Mouse (Mus musculus) spleen, adult 18-20 months (tissue): Measurements from ENCODE around the gene Bcl11a.
A peak's percentile ranks its signal among the peaks of the same experiment; 100 is the strongest.

ENCODE experiments used
- DNase-seq, 2 experiments: peaks; one replicate each; pipeline ENCODE4 v3.0.0; 2022; ENCODE audit warnings: mixed read lengths in 2 of 2

The Bcl11a gene

GRCm38 (mm10) chr11:24077795-24078705, at the start of gene Bcl11a:
Bcl11a (plus strand) TSS chr11:24078056.
- DNase-seq = peak; percentile 46 to 50

- DNase-seq = no peak
Measured at GRCm38 (mm10) chr11:24044025-24044424, 33.8 kb upstream of the Bcl11a start.

DNA sequence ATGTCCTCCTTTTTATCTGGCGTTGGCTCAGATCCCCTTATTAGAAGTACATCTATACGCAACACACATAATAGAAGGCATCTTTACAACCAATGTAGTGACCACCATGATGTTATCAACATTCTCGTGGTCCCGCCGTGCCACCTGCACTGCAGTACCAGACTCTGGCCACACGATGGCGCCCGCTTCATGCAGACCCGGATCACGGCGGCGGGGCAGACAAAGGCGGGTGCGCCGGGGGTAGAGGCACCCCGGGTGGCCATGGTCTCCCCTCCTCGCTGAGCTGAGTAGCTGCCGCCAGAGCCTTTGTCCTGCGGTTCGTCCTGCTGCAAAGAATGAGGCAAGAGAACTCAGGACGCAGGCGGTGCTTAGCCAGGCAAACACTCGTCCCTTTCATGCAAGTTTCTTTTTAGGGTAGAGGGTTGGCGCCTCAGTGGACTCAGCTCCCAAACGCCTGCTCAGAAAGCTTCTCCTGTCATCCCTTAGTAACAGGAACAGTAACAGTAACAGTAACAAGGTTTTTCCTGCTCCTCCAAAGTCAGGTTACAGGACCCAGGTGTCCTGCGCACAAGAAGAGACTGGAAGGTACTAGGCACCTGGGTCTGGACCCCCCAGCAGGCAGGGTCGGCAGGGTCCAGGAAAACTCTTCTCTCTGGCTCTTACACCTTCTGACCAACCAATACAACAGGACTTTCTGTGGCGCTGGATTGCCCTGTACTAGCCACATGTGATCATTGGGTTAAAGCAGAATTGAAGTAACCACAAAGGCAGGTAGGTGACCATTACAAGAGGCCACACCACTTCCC, 28.4 kb upstream of the Bcl11a start:
- DNase-seq = peak; percentile 69 to 86

DNA sequence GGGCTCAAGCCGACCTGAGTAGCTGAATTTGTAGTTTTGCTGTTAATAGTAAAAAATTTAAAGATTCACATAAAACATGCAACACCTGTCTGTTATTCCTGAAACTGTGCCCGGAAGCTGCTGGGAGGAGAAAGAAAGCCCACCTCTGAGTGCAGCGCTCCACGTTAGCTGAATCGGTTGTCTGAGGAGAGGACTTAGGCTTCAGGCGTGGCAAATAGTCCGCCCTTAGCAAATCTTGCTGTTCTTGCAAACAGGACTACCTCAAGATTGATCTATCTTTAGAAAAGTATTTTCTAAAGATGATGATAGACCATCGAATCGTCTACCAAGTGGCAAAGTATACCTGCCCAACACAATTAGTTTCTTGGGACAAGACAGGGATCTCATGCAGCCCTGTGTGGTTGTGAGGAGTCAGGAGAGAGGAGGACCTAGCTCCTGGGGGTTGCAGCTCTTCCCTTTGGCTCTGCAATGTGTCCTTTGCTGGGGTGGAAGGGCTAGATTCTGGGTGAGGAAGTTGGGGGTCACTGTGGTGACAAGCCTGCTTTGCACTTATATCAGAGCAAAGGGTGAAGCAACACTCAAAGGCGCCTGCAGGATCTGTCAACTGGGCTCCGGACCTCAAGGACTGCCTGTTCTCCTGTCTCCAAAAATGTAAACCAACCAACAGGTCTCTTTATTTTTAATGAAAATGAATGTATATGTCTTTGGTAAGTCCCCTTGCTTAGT, 27.7 kb upstream of the Bcl11a start:
- DNase-seq = no peak

GRCm38 (mm10) chr11:24052882-24053281, 25.0 kb upstream of the Bcl11a start:
- no peak for DNase-seq

DNA sequence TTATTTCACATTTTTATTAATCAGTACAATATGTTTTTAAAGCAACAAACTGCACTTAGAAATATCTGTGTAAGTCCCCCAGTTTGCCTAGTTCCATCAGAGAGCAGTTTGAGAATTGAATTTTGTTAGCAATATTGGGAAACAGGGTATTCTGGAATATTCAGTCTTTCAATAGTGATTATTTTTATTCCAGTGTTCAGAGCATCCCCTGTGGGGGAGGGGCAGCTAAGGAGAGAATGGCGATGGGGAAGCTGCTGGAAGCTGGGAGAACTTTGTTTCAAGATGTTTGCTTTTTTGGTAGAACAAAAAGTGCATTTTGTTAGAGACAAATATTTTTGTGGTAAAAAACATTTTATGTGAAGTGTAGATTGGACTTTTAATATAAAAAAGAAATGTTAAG, 18.7 kb upstream of the Bcl11a start:
- no peak for DNase-seq

DNA sequence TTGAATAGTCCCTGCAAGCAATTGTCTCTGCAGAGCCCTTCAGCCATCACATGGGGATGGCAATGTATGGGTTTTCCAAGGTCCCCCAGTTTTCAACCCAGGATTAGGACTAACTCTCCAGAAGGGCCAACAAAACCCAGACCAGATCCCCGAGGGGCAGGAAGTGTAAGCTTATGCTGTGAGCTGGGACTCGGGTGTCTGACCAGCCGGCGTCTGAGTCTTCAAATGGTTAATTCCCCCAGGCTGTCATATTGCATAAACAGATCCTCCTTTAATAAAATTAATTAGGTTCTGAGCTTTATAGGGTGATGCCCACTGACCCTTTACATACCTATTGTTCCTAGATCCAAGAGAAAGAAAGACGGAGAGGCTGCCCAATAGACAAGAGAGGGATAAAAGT, 17.4 kb upstream of the Bcl11a start:
- DNase-seq = no peak

- DNase-seq = no peak
Measured at GRCm38 (mm10) chr11:24061819-24062218, 16.0 kb upstream of the Bcl11a start.

- no peak for DNase-seq
Measured at GRCm38 (mm10) chr11:24062495-24063096, 15.3 kb upstream of the Bcl11a start.

DNA sequence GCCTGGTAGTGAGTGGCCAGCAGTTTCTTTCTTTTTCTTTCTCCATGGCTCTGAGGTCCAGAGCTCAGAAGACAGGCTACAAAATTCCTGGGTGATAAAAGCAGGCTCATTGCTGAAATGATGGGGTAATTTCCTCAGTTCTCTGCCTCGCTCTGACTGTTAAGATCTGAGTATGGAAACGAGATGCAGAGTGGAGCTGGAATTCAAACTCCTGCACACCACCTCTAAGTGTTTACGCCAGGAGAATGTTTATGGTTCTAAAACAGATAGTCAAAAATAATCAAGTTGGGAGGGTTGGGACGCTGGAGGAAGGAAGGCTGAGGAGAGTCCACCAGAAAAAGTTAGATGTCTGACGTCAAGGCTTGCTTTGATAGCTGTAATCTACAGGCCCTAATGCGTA, 13.6 kb upstream of the Bcl11a start:
- no peak for DNase-seq

DNA sequence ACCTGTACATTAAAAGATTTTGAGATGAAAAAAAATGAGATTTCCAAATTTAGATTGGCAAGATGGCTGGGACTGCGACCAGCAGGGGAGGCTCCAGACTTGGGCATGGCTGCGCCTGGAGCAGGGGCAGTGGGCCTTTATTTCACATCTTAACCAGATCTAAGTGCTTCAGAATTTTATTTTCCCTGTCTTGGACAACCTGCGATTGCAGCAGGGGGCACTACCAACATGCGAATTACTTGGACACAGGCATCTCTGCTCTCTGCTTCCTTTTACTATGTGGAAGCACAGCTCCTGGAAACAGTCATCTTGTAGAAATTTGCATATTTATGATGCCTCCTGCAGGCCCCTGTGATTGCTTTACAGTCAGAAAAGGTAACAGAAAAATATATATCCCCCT, 12.5 kb upstream of the Bcl11a start:
- DNase-seq = no peak

- no peak for DNase-seq
Measured at GRCm38 (mm10) chr11:24074021-24074591, 3.8 kb upstream of the Bcl11a start.

- no peak for DNase-seq
Measured at GRCm38 (mm10) chr11:24074634-24075104, 3.2 kb upstream of the Bcl11a start, which contains the start of gene A830031A19Rik. A830031A19Rik (minus strand) TSS chr11:24075054.

DNA sequence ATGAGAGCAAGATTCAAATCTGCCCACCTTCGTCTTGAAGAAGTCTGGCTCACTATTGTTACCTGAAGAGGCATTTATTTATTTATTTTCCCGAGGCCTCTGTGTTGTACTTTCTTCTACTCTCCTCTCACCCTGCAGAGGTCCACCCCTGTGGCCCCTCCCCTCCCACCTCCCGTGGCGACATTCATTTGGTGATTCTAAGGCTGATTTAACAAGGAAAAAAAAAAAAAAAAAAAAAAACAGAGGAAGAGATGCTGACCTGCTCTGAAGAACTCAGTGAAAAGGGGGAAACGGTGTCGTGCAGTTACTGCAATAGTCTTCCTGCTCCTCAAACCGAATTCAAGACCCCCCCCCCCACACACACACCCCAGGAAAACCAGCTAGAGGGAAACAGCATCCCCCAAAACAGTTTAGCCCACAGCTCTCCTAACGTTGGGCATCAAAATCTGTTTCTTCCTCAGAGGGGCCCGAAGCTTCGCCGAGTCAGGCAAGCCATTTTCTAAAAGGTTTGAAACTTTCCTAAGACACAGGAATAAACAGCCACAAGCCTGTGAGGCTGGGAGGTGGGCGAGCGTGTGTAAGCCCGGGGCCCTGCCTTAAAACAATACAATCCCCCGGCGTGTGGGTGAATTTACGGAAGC, 2.2 kb upstream of the Bcl11a start:
- DNase-seq = no peak

DNA sequence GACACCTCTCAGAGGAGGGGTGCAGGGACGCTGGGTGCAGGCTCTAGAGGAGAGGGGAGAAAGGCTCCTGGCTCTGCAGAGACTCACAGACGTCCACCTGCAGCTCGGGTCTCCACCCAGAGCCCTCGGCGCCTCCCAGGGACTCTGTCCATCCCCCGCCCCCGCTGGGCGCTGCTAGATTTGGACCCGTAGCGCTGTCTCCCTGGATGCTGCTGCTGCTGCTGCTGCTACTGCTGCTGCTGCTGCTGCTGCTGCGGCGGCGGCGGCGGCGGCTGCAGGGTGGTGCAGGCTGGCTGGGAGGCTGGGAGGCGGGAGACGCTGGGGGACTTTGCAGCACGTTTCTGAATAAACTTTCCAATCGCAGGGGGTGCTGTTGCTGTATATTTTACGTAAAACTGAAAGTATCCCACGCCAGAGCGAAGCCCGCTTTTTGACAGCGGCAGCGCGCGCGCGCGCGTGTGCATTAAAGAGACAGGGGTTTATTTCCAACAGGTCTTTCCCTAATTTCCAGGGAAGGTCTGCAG, 1.7 kb upstream of the Bcl11a start:
- peak; percentile 69 to 73 for DNase-seq

DNA sequence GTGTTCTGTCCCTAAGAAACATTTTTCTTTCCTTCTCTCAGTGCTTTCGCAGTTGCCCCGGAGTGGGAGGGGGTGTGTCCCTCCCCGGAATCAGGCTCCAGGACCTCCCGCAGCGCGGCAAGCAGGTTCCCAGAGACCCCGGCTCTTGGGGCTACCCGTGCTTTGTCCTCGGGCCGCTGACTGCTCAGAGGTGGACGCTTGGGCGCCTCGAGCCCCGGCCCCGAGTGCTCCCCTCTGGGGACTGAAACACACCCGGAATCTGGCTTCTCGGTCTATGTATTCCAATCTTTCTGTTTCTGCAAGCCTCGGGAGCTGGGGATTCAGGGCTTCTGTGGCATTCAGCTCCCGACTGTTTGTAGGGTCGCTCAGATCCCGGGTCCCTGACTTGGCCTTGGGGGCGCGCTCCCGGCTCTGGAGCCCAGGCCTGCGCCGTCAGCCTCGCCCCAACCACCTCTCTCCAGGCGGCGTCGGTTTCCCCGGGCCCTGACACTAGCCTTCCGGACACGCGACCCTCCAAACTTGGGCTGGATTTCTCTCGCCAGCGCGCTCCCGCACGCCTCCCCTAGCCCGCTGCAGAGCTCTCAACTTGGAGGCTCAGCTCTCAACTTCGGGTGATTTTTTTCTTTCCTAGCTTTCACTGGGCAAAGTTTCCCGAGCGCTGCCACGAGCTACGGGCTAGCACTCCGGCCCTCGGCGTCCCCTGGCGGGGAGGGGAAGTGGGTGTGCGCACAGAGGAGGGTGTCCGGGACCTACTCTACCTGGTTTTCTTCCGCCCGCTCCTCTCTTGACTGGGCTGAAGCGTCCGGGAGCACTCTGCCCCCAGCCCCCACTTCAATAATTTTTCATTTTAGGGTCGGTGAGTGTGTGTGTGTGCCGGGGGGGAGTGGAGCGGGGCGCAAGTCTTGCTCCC, 780 bp upstream of the Bcl11a start:
- peak; percentile 74 for DNase-seq

GRCm38 (mm10) chr11:24078706-24079316, 955 bp downstream of the Bcl11a start:
- peak; percentile 63 to 68 for DNase-seq

DNA sequence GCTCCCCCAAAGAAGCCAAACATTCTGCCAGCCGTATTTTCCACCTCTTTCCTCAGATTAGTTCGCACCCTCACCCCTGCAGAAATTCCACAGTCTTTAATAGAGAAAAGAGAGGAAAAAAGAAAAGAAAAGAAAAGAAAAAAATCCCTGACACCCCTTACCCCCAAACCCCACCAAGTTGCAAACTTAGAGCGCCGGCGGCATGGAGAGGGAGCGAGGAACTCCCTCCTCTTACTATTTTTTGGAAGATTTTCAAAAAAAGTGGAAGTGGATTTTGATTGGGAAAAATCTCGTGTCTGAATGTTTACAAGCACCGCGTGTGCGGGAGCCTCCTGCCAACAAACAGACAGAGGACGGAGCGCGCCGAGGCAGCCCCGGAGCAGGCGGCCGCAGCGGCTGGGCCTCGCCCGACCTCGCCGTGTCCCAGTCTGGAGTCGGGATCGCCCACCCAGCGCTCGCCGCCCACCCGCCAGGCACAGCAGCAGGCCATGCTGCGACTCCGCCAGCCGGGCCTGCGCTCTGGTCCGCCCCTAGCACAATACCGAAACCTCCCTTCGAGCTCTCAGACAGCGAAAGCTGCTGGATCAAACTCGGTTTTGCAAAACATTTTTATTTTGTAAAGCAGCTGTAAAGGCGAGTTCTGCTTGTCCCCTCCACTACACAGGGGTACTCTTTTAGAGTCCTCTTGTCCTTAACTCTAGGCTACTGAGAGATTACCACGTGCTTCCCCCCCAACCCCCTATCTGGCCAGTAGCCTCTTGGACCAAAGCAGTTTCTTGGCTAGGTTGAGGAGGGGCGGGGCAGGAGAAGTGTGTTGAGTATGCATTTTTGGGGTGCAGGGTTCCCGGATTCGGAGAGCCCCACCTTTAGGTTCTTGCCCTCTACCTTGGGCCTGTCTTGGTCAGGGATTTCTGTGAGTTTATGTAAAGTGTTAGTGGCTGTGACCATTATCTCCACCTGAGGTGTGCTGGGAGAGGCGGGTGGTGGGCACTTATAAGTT, 1.8 kb downstream of the Bcl11a start:
- peak; percentile 40 to 54 for DNase-seq
